Mouse (Mus musculus) E14TG2a.4 (cell line): ENCODE results near the gene Dhh.

Source experiments
- CTCF ChIP-seq: conservative IDR thresholded peaks from 2 replicates; pipeline ENCODE4 v1.5.1; 2014; ENCODE audit warnings: low read length
- NANOG ChIP-seq: IDR thresholded peaks from 2 replicates; pipeline ENCODE4 v1.6.1; 2014; ENCODE audit warnings: borderline replicate concordance, low read length, mixed read lengths
- POU5F1 ChIP-seq: IDR thresholded peaks from 2 replicates; pipeline ENCODE4 v1.6.1; 2014; ENCODE audit warnings: low read length, borderline replicate concordance

DNA sequence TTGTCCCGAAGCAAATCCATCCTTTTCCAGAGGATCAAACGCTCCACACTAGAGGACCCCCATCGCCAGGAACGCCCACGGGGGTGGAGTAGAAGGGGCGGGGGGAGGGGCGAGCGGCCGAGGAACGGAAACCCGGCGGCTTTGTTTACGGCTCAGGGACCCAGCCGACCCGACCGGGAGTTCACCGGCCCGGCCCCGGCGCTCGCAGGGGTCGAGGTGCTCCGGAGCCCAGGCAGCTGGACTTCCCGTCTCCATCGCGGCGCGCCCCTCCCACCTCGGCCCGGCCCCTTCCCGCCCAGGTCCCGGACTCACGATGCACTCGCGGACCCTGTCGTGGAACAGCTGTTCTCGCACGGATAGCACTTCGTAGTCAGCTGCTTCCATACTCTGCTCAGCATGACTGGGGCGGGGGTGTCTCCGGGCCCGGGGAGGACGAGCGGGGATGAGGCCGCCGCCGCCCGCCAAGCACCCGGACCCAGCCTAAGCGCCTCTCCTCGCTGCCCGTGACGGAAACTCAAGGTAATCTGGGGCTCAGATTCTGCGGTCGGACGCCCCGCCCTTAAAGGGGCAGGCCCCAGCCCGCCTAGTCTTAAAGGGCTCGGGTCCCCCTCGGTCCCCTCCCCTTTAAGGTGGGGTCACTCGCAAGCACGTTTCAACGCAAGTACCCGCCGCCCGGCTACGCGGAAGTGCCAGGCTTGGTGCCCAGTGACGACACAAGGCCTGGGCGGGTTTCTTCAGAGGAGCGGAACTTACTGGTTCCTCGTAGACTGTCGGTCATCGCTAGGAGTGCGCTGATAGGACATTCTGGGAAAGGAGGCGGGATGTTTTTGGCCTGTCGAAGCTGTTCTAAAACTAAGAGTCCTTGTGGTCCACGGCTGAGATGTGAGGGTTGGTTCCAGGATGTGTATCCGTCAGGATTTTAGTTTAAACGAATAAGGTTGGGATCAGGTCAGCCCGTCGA, 19.5 kb upstream of the Dhh start, which contains the start of gene Lmbr1l:
- no peak for TF ChIP-seq CTCF
- TF ChIP-seq NANOG: no peak
- no peak for TF ChIP-seq POU5F1
